Mouse (Mus musculus) forebrain, embryonic 16.5 days (tissue): Measurements from ENCODE around the gene Rpl19. TPM values are rescaled to one million over a fixed set of nuclear protein-coding genes. Genes with fewer than 3 reads are reported as not detected.

ENCODE experiments used
- ATAC-seq: fragments of 200-750 bp; cut with Nextera tagmentation; 2 replicates; pipeline ENCODE4 v1.8.0; 2017; ENCODE audit warnings: mild to moderate bottlenecking, moderate library complexity
- H3K27ac ChIP-seq: fragments of 300-500 bp; sonication (generic); 2 replicates; pipeline ENCODE4 v1.5.1; 2014; ENCODE audit warnings: low read length, control low read depth
- H3K27me3 ChIP-seq: fragments of 300-500 bp; sonication (generic); replicated peaks from 2 replicates; pipeline ENCODE4 v1.6.1; 2014; ENCODE audit warnings: low read length; ENCODE audit not compliant: control insufficient read depth, insufficient read depth
- H3K36me3 ChIP-seq: fragments of 300-500 bp; sonication (generic); 2 replicates; pipeline ENCODE4 v1.6.1; 2014; ENCODE audit not compliant: control insufficient read depth, insufficient read depth
- H3K4me1 ChIP-seq: fragments of 300-500 bp; sonication (generic); replicated peaks from 2 replicates; pipeline ENCODE4 v1.6.1; 2014; ENCODE audit warnings: low read length; ENCODE audit not compliant: control insufficient read depth, insufficient read depth
- H3K4me2 ChIP-seq: fragments of 300-500 bp; sonication (generic); 2 replicates; pipeline ENCODE4 v1.6.1; 2014; ENCODE audit warnings: mild to moderate bottlenecking, low read length, control low read depth
- H3K4me3 ChIP-seq: fragments of 300-500 bp; sonication (generic); replicated peaks from 2 replicates; pipeline ENCODE4 v1.5.1; 2014; ENCODE audit warnings: mild to moderate bottlenecking, low read length, control low read depth
- H3K9ac ChIP-seq: fragments of 300-500 bp; sonication (generic); replicated peaks from 2 replicates; pipeline ENCODE4 v1.6.1; 2014; ENCODE audit warnings: low read depth, low read length, control low read depth
- H3K9me3 ChIP-seq: fragments of 300-500 bp; sonication (generic); 2 replicates; pipeline ENCODE4 v1.6.1; 2016; ENCODE audit warnings: low read length; ENCODE audit not compliant: control insufficient read depth
- WGBS: fragments of 180-500 bp; shearing (Covaris S2); extraction: QIAGEN DNeasy Blood & Tissue Kit; methylation state at CpG from one replicate; pipeline ENCODE4 v1.1.7; 2014; 5-methylcytosine and 5-hydroxymethylcytosine counted together
- polyA plus RNA-seq: library from polyadenylated mRNA; unstranded; fragments of >200 nt; fragmentation: Nextera tagmentation; extraction: Ambion mirVana; gene quantifications from 2 replicates; pipeline ENCODE4 v1.2.1, GENCODE M21; 2015

Rpl19 gene
- polyA plus RNA-seq = 652 and 659 TPM in 2 replicates

- Histone ChIP-seq H3K36me3 (peaks cover 18% of the 10 kb centered on the region), H3K4me1 (peaks cover 20% of the 10 kb centered on the region), H3K9ac (peak within 1 kb of the TSS; percentile 99), H3K27ac (peak within 1 kb of the TSS; percentile 83), H3K4me2 (peak within 1 kb of the TSS; percentile 100), H3K4me3 (peak within 1 kb of the TSS; percentile 99), H3K9me3 (no peaks in the 10 kb centered on the region), H3K27me3 (no peaks in the 10 kb centered on the region)
- peak; percentile 72 for ATAC-seq
- under 1% methylated on average over 69 of the region's 69 CpGs for WGBS
Observed at GRCm38 (mm10) chr11:98026570-98027296, at the start of gene Rpl19. TSS of gene Rpl19 (plus strand) at chr11:98026710.

- Histone ChIP-seq H3K27me3 (no peaks in the 10 kb centered on the region), H3K4me1 (no peaks in the 10 kb centered on the region), H3K9ac (no peak overlapping the region), H3K4me3 (no peak overlapping the region), H3K36me3 (no peaks in the 10 kb centered on the region), H3K27ac (no peak overlapping the region), H3K4me2 (no peak overlapping the region), H3K9me3 (no peaks in the 10 kb centered on the region)
- no peak for ATAC-seq
- 78% methylated on average over 5 of the region's 5 CpGs for WGBS
Observed at GRCm38 (mm10) chr11:97977797-97978196, 48.7 kb upstream of the Rpl19 start.

GRCm38 (mm10) chr11:97978392-97978791 is 48.1 kb upstream of the Rpl19 start:
- no peaks in the 10 kb centered on the region for H3K9me3 ChIP-seq
- no peaks in the 10 kb centered on the region for H3K36me3 ChIP-seq
- no peak overlapping the region for H3K9ac ChIP-seq
- no peaks in the 10 kb centered on the region for H3K4me1 ChIP-seq
- no peak overlapping the region for H3K27ac ChIP-seq
- no peaks in the 10 kb centered on the region for H3K27me3 ChIP-seq
- WGBS = 88% methylated on average over 13 of the region's 13 CpGs
- H3K4me2 ChIP-seq = no peak overlapping the region
- no peak for ATAC-seq
- H3K4me3 ChIP-seq = no peak overlapping the region

- Histone ChIP-seq H3K4me3 (no peak overlapping the region), H3K27me3 (peaks cover 8% of the 10 kb centered on the region; the same call in 1 of the 2 replicates), H3K36me3 (no peaks in the 10 kb centered on the region), H3K9ac (no peak overlapping the region), H3K9me3 (no peaks in the 10 kb centered on the region), H3K4me1 (no peaks in the 10 kb centered on the region), H3K4me2 (no peak overlapping the region), H3K27ac (no peak overlapping the region)
- WGBS = 72% methylated on average over 10 of the region's 10 CpGs
- ATAC-seq = no peak
Observed at GRCm38 (mm10) chr11:97979824-97980495, 46.5 kb upstream of the Rpl19 start.

GRCm38 (mm10) chr11:97980531-97980966 is 46.0 kb upstream of the Rpl19 start:
- H3K36me3 ChIP-seq = no peaks in the 10 kb centered on the region
- no peak for ATAC-seq
- H3K4me3 ChIP-seq = no peak overlapping the region
- H3K9ac ChIP-seq = no peak overlapping the region
- H3K9me3 ChIP-seq = no peaks in the 10 kb centered on the region
- no peak overlapping the region for H3K4me2 ChIP-seq
- H3K27me3 ChIP-seq = peaks cover 13% of the 10 kb centered on the region
- no peaks in the 10 kb centered on the region for H3K4me1 ChIP-seq
- H3K27ac ChIP-seq = no peak overlapping the region
- WGBS = 67% methylated on average over 9 of the region's 9 CpGs

GRCm38 (mm10) chr11:97982721-97983120 is 43.8 kb upstream of the Rpl19 start:
- Histone ChIP-seq H3K4me3 (no peak overlapping the region), H3K27ac (no peak overlapping the region), H3K9me3 (no peaks in the 10 kb centered on the region), H3K9ac (no peak overlapping the region), H3K4me2 (no peak overlapping the region), H3K27me3 (peaks cover 20% of the 10 kb centered on the region), H3K36me3 (no peaks in the 10 kb centered on the region), H3K4me1 (peaks cover 9% of the 10 kb centered on the region)
- WGBS = 89% methylated on average over 9 of the region's 9 CpGs
- ATAC-seq = no peak

GRCm38 (mm10) chr11:97983506-97983905 is 43.0 kb upstream of the Rpl19 start:
- WGBS = 87% methylated on average over 3 of the region's 3 CpGs
- peaks cover 20% of the 10 kb centered on the region for H3K27me3 ChIP-seq
- no peaks in the 10 kb centered on the region for H3K9me3 ChIP-seq
- ATAC-seq = no peak
- no peak overlapping the region for H3K27ac ChIP-seq
- no peak overlapping the region for H3K4me2 ChIP-seq
- no peak overlapping the region for H3K9ac ChIP-seq
- no peak overlapping the region for H3K4me3 ChIP-seq
- H3K36me3 ChIP-seq = no peaks in the 10 kb centered on the region
- H3K4me1 ChIP-seq = peaks cover 9% of the 10 kb centered on the region

GRCm38 (mm10) chr11:97983983-97984382 is 42.5 kb upstream of the Rpl19 start:
- H3K9me3 ChIP-seq = no peaks in the 10 kb centered on the region
- no peak overlapping the region for H3K27ac ChIP-seq
- H3K4me2 ChIP-seq = no peak overlapping the region
- ATAC-seq = no peak
- H3K27me3 ChIP-seq = peaks cover 20% of the 10 kb centered on the region
- no peak overlapping the region for H3K9ac ChIP-seq
- no peaks in the 10 kb centered on the region for H3K36me3 ChIP-seq
- 77% methylated on average over 1 of the region's 1 CpGs for WGBS
- no peak overlapping the region for H3K4me3 ChIP-seq
- peaks cover 9% of the 10 kb centered on the region for H3K4me1 ChIP-seq

- 2% methylated on average over 58 of the region's 74 CpGs for WGBS
- H3K4me1 ChIP-seq = peaks cover 22% of the 10 kb centered on the region
- peak within 1 kb of the TSS; percentile 76 for H3K4me2 ChIP-seq
- H3K27ac ChIP-seq = no peak within 1 kb of the TSS
- no peaks in the 10 kb centered on the region for H3K36me3 ChIP-seq
- peaks cover 20% of the 10 kb centered on the region for H3K27me3 ChIP-seq
- no peak for ATAC-seq
- no peaks in the 10 kb centered on the region for H3K9me3 ChIP-seq
- peak within 1 kb of the TSS; percentile 60 for H3K9ac ChIP-seq
- peak within 1 kb of the TSS; percentile 100 for H3K4me3 ChIP-seq
Observed at GRCm38 (mm10) chr11:97985727-97986677, 40.5 kb upstream of the Rpl19 start, which contains the start of gene Plxdc1. TSS of gene Plxdc1 (minus strand) at chr11:97986444.
